Mouse (Mus musculus) adipocyte (in vitro differentiated cells): ENCODE data around the gene Tnfrsf1b.

Source experiments
- DNase-seq: peaks from one replicate; pipeline ENCODE4 v3.0.0-alpha.2; 2016; ENCODE audit warnings: low spot score

The Tnfrsf1b gene

DNA sequence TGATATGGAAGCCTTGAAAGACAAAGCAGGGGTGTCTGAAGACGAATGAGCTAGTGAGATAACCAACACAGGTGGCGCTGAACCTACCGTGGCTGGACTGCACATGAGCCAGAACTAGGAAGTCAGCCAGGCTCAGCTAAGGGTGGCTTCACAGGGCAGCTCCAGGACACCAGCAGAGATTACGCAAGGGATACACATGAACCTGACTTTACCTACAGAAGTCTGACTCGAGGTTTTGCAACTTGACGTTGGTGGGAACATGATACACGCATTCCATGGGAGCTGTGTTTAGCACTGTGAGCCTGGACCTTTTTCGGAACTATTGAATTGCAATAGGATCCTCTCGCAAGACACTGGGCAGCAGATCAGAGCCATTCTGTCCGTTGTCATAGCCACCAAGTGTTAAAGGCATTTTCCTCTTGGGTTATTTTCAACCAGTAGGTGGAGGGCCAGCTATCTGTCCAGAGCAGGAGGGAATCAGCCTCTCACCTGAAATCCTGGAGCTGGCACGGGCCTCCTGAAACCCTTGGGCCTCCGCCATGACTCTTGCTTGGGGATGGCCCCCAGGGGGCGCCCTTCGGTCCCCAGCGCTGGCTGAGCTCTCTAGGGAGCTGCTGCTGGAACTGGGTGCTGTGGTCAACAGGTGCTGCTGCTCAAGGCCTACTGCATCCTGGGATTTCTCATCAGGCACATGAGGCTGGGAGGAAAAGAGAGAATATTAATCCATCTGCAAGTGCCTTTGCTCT is 27.3 kb downstream of the Tnfrsf1b start:
- peak; percentile 47 for DNase-seq

DNA sequence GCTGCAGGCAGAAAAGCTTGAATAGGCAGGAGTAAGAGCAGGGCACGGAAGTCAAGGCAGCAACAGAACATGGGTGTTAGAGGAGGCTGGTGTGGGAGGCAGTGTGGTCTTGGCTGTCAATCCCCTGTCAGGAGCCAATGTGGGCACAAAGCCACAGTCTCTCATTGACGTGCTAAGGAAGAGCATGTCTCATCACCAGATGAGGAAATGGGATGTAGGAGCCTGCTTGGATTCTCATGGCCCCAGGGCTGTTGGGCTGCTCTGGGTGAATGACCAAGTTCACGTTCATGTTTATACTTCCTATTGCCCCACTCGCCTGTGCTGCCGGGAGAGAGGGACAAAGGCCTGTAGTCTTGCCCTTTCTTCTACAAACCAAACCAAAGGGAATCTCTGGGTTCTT is 28.8 kb downstream of the Tnfrsf1b start:
- DNase-seq, result peak; percentile 60

DNA sequence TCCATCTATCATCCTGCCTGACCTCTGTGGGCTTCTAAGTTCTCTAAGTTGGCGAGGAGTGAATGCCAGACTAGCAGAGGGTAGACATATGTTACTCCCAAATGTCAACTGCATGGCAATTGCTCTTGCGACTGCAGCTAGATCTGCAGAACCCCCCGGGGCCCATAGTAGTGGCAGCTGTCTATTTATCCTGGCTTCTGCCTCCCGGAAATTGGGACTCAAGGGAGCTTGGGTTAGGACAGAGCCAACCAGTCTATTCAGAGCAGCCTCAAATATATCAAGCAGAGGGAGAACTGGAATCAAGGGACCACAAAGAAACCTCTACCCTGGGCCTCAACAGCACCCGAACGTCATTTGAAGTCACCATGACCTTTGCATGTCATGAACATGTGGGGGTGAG is 29.6 kb downstream of the Tnfrsf1b start:
- DNase-seq, result no peak

GRCm38 (mm10) chr4:145215396-145215795 is 31.3 kb downstream of the Tnfrsf1b start:
- DNase-seq, result no peak

- DNase-seq, result no peak
These were observed 31.9 kb downstream of the Tnfrsf1b start for GRCm38 (mm10) chr4:145214786-145215174.

DNA sequence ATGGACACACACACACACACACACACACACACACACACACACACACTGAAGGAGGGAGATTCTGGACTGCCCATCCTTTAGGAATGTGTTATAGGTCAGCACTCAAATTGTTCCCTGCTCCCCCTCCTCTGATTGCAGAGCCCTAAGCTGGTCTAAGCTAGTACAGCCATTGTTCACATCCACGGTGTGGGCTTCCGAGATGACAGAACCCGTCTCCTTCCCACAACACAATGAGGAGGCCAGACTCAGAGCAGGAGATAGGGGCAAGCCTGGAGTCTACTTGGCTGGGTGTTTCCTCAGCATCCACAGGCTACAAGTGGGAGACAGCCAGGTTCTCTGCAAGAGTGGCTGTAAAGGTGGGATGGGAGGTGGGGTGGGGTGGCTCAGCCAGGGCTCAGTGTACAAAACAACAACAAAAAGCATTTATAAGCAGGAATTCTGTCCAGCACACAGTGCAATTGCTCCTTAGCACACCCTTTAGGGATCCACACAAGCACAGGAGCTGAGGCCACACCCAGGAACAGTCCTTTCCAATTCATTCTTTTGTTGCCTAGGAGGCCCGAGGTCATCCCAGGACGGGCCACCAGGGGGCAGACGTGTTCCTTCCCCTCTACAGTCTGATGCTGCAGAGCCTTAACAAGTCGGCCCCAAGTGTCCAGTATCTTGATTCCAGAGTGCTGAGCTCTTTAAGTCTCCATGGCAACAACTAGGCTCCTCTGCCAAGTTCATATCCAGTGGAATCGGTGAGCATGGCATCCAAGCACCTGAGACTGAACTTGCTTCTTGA is 32.5 kb downstream of the Tnfrsf1b start:
- DNase-seq, result peak; percentile 92

GRCm38 (mm10) chr4:145211076-145211475 is 35.6 kb downstream of the Tnfrsf1b start:
- no peak for DNase-seq

GRCm38 (mm10) chr4:145210564-145210963 is 36.1 kb downstream of the Tnfrsf1b start:
- DNase-seq, result no peak

DNA sequence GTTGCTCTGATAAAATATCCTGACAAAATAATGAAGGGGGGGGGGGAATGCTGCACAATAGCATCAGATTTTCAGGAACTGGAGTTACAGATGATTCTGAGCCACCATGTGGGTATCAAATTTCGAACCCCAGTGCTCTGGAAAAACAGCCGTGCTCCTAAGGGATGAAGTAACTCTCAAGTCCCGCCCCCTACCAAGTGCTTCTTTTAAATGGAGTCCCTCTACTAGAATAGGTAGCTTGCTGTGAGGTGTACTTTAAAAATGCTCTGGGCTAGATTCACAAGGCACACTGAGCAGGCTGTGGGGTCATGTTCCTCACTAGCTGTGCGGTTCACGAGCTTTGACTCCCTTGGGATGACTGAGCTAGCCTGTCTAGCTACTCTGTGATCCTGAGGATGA is 37.0 kb downstream of the Tnfrsf1b start:
- no peak for DNase-seq

- DNase-seq, result no peak
These were observed 37.5 kb downstream of the Tnfrsf1b start for GRCm38 (mm10) chr4:145209076-145209689.

DNA sequence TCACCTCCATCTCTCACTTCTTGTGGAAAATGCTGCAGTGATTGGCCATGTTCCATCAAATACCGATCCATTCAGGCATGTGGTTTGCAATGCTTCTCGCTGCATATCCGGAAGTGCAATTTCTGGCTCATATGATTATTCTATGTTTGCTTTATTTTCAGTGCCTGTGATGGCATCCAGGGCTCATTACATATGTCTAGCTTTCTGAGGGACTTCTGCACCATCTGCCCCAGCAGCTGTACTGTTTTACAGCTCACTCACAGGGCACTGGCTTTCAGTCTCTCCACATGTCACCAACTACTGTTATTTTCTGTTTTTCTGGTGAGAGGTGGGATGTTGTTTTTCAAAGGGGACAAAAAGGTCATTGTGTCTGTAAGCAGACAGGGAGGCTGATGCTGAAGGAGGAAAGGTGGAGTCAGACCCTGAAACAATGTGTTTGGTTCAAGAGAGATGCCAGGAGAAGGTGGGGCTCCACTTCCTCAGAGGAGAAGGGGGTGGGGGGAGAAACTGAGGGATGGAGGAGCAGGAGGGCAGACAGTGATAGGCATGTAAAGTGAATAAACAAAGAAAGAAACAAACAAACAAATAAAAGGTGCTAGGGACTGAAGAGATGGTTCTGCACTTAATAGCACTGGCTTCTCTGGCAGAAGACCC is 38.8 kb downstream of the Tnfrsf1b start:
- DNase-seq, result no peak

- DNase-seq, result no peak
These were observed 41.9 kb downstream of the Tnfrsf1b start for GRCm38 (mm10) chr4:145204779-145205178.

DNA sequence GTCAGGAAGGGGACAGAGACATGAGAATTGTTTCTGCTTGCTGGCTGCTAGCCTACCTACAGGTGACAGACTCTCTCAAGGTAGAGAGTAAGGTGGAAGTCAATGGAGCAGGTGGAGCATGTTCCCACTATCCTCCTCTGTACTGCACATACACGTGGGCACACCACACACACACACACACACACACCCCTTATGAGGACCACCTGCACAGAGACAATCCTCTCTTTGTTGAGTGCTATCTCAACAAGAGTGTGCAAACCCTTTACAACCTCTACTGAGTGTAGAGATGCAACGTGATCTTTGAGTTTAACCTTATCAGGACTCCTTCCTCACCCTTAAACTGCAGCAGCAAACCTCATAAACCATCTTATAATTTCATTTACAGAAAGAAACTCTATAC is 43.4 kb downstream of the Tnfrsf1b start:
- no peak for DNase-seq

- peak; percentile 32 for DNase-seq
These were observed 45.2 kb downstream of the Tnfrsf1b start for GRCm38 (mm10) chr4:145201424-145201823.

DNA sequence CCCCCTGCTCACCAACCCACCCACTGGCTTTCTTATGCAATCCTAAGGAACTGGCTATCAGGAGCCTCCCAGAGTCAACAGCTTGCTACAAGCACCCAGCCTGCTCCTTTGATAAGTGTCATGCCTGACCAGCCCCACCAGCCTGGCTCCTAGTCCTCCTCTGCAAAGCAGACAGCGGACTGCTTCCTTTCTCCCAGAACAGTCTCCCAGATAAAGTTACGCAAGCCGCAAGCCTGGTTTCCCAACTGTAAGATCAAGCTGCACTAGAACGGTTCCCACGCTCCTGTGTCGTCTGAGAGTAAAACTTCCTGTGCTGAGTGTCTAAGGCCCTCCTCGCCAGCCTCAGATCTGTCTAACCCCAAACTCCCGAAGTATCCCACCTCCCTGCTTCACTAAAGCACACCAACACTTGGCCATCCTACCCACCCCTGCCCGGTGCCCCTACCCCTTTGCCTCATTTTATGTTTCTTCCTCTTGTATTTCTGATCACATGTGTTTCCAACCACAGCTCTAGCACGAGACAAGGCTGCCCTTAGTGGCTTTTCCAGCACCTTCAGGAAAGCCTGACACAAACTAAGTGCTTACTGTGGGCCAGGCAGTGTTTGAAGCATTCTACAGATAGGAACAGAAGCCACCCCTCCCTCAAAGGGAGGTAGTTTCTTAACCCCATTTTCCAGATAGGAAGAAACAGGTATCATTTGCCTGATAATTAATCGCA is 46.5 kb downstream of the Tnfrsf1b start:
- peak; percentile 89 for DNase-seq

DNA sequence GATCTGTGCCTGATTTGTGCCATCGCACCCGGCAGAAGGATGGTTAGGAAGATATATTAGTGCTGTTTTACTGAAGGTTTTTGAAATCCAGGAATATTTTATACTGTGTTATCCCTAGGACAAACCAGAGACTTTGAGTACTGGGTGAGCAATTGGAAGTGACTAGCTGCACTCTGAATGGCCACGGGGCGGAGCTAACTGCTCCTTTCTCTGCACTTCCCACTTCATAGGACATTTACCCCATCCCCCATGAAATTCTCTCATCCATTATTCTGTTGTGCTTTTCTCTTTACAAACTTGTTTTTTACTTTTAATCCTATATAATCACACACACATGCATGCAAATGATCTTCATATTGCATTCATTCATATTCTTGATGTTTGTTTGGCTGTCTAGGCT is 50.1 kb downstream of the Tnfrsf1b start:
- DNase-seq, result peak; percentile 56

GRCm38 (mm10) chr4:145195172-145195571 is 51.5 kb downstream of the Tnfrsf1b start:
- DNase-seq, result no peak

- DNase-seq, result peak; percentile 89
These were observed 52.0 kb downstream of the Tnfrsf1b start, which contains the start of gene Vps13d for GRCm38 (mm10) chr4:145194559-145195162. Gene Vps13d (minus strand): TSS chr4:145195005.

GRCm38 (mm10) chr4:145193991-145194511 is 52.6 kb downstream of the Tnfrsf1b start:
- peak; percentile 77 for DNase-seq

- peak; percentile 68 for DNase-seq
These were observed 53.3 kb downstream of the Tnfrsf1b start for GRCm38 (mm10) chr4:145193406-145193805.

GRCm38 (mm10) chr4:145192686-145193085 is 54.0 kb downstream of the Tnfrsf1b start:
- DNase-seq, result peak; percentile 89
